Comparison of ENCODE assay signal across 16 mouse cellular contexts in the genomic region with DNA sequence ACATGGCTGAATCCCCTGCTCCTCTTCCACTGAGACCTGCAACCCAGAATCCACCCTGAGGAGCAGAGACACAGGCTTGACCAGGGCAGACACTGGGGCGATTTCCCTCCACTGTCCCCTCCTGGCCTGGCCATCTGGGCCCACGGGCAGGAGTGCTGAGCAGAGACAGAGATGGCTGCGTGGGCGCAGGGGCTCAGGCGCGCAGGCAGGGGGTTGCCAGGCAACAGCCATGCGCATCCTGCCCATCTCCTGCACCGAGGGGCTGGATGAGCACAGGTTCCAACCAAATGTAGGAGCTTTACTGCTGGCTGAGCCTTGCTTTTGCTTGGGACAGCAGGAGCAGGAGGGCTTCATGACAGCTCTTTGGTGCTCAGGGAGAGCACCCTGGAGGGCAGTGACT. TPM values are rescaled to one million over a fixed set of nuclear protein-coding genes. Genes with fewer than 3 reads are reported as not detected.
DNase-seq lines count a peak whose midpoint lies in the region; ATAC-seq lines count a peak whose summit lies in the region.
"Had no signal": no experiment of that assay in that cellular context is flagged by ENCODE, and none has a peak within 500 bp of the region (broad histone marks: within the 10 kb centered on the region; RNA-seq: fewer than 3 reads in every experiment).

No protein-coding gene starts in this region.

- H3K9ac ChIP-seq in midbrain, embryonic 11.5 days (ENCODE audit: low read length), result peak overlapping the region; percentile 18; the same call in 1 of the 2 replicates

- WGBS in midbrain, embryonic 11.5 days, result 56% methylated on average over 8 of the region's 8 CpGs

- no peak for ATAC-seq in midbrain, embryonic 11.5 days (ENCODE audit: low FRiP score)
- ATAC-seq in megakaryocyte progenitor cell, adult 5-6 weeks (replicated peaks; ENCODE audit: poor library complexity), result no peak

- H3K27ac ChIP-seq in midbrain, embryonic 11.5 days (ENCODE audit: low read depth, low read length), result no peak overlapping the region

- no peaks in the 10 kb centered on the region for H3K27me3 ChIP-seq in midbrain, embryonic 11.5 days (ENCODE audit: control insufficient read depth, insufficient read depth, low read length)

- H3K4me3 ChIP-seq in midbrain, embryonic 11.5 days (ENCODE audit: low read depth, low read length), result no peak overlapping the region

- H3K36me3 ChIP-seq in midbrain, embryonic 11.5 days (ENCODE audit: control insufficient read depth, insufficient read depth, low read length), result no peaks in the 10 kb centered on the region

- peak; percentile 59 for DNase-seq in left cerebral cortex, adult 11 months (ENCODE audit: low spot score)
- no peak for DNase-seq in left cerebral cortex, postnatal 4 days
- DNase-seq in layer of hippocampus, adult 18-20 months (ENCODE audit: low spot score in 2 of 2), result peak; percentile 75 to 85
- no peak for DNase-seq in midbrain, embryonic 11.5 days (ENCODE audit: low spot score, missing footprints)
- DNase-seq in right cerebral cortex, postnatal 4 days, result peak; percentile 63
- no peak for DNase-seq in ovary, postnatal 10 days (ENCODE audit: low spot score)
- DNase-seq in spleen, adult 12 weeks (ENCODE audit: low spot score), result no peak
- DNase-seq: kidney, postnatal 25 days; spleen, adult 18-20 months; thymus, postnatal 25 days had no signal

- no peaks in the 10 kb centered on the region for H3K9me3 ChIP-seq in midbrain, embryonic 11.5 days (ENCODE audit: control insufficient read depth, low read length)

- intact Hi-C loops in left cerebral cortex, postnatal 4 days (cut with DNase I), result no loop called here

- H3K4me2 ChIP-seq in midbrain, embryonic 11.5 days, result no peak overlapping the region

- H3K4me1 ChIP-seq in midbrain, embryonic 11.5 days (ENCODE audit: control insufficient read depth, insufficient read depth, low read length), result no peaks in the 10 kb centered on the region

RNA-seq across cellular contexts. Expression of a gene that starts 2.1 kb away (rescaled TPM):
- total RNA-seq in left cerebral cortex, postnatal 4 days (2021), result 1 to 10 TPM in 1 of 2 experiments, under 1 TPM in 1; 0.70 to 1.6 TPM
- total RNA-seq in layer of hippocampus, adult 18-20 months (2021), result 1 to 10 TPM; 2.1 TPM
- polyA plus RNA-seq in midbrain, embryonic 11.5 days (2014; fragmentation: Nextera tagmentation; extraction: Ambion mirVana), result 0.12 TPM in 1 of 2 replicates, not detected in the other
- not detected in 2 replicates for total RNA-seq in megakaryocyte progenitor cell, adult 5-6 weeks (2015)
- not detected in 2 replicates for total RNA-seq in megakaryocyte progenitor cell, adult 5-6 weeks (2017)
- total RNA-seq: CH12.LX; monocyte, adult 5-6 weeks had no signal

RNA-seq across cellular contexts. Expression of a gene that starts 23.0 kb away (rescaled TPM):
- 100 to 1,000 TPM in 1 of 2 experiments, 10 to 100 TPM in 1; 96.9 to 103 TPM for total RNA-seq in left cerebral cortex, postnatal 4 days (2021)
- total RNA-seq in layer of hippocampus, adult 18-20 months (2021), result 100 to 1,000 TPM; 101 to 115 TPM
- 3.5 and 4.3 TPM in 2 replicates for polyA plus RNA-seq in midbrain, embryonic 11.5 days (2014; fragmentation: Nextera tagmentation; extraction: Ambion mirVana)
- total RNA-seq in megakaryocyte progenitor cell, adult 5-6 weeks (2015), result 0.32 TPM in 1 of 2 replicates, not detected in the other
- not detected in 2 replicates for total RNA-seq in megakaryocyte progenitor cell, adult 5-6 weeks (2017)

RNA-seq across cellular contexts. Expression of a gene that starts 40.5 kb away (rescaled TPM):
- total RNA-seq in left cerebral cortex, postnatal 4 days (2021), result under 1 TPM; 0.58 to 0.72 TPM
- under 1 TPM; 0.15 to 0.47 TPM for total RNA-seq in layer of hippocampus, adult 18-20 months (2021)
- polyA plus RNA-seq in midbrain, embryonic 11.5 days (2014; fragmentation: Nextera tagmentation; extraction: Ambion mirVana), result not detected in 2 replicates
- total RNA-seq in megakaryocyte progenitor cell, adult 5-6 weeks (2015), result not detected in 2 replicates
- not detected in 2 replicates for total RNA-seq in megakaryocyte progenitor cell, adult 5-6 weeks (2017)
- total RNA-seq: monocyte, adult 5-6 weeks had no signal
- polyA plus RNA-seq: embryonic facial prominence, embryonic 14.5 days; gonadal fat pad, adult 2 months; liver, embryonic 16.5 days had no signal

Comparison
In these comparisons a context has a peak if more than half of its experiments do, and no peak if none do; other contexts are left out.
1. DNase-seq: peak in left cerebral cortex, adult 11 months (single experiment), layer of hippocampus, adult 18-20 months (2 of 2) and right cerebral cortex, postnatal 4 days (single experiment); none in left cerebral cortex, postnatal 4 days (single experiment), midbrain, embryonic 11.5 days (single experiment), ovary, postnatal 10 days (single experiment) and spleen, adult 12 weeks (single experiment).
2. RNA of a gene that starts 23.0 kb away (total RNA-seq): 101 to 115 TPM in layer of hippocampus, adult 18-20 months and 96.9 to 103 TPM in left cerebral cortex, postnatal 4 days; 0.32 TPM in megakaryocyte progenitor cell, adult 5-6 weeks; every median in the first group is over 10 times any median in the second.